In genomic region chr11:106326475-106326874, GRCm38 (mm10) we compare ENCODE assay signal across 16 mouse cellular contexts. TPM values are rescaled to one million over a fixed set of nuclear protein-coding genes. Genes with fewer than 3 reads are reported as not detected.
DNase-seq lines count a peak whose midpoint lies in the region; TF ChIP-seq lines count a peak whose summit lies in the region.
"Had no signal": no experiment of that assay in that cellular context is flagged by ENCODE, and none has a peak within 500 bp of the region (broad histone marks: within the 10 kb centered on the region; RNA-seq: fewer than 3 reads in every experiment).

No protein-coding gene starts in this region.

- H3K4me3 ChIP-seq in gastrocnemius, adult 2 months = no peak overlapping the region
- H3K4me3 ChIP-seq: embryonic facial prominence, embryonic 13.5 days; embryonic facial prominence, embryonic 15.5 days; erythroblast, embryonic 14.5 days; forebrain, embryonic 10.5 days; forebrain, embryonic 12.5 days had no signal

- peak overlapping the region; percentile 93 for H3K27ac ChIP-seq in gastrocnemius, adult 2 months
- H3K27ac ChIP-seq: embryonic facial prominence, embryonic 13.5 days; embryonic facial prominence, embryonic 15.5 days; forebrain, embryonic 12.5 days had no signal

- intact Hi-C loops in gastrocnemius, adult 2 months (cut with DNase I) = no loop called here

- TF ChIP-seq CTCF in gastrocnemius, adult 2 months (IDR thresholded peaks at IDR 0.05) = no peak

- DNase-seq in gastrocnemius, adult 2 months = no peak
- no peak for DNase-seq in gastrocnemius, adult 8-10 months (ENCODE audit: low spot score in 2 of 2)
- DNase-seq in 416B (ENCODE audit: low read depth) (peak; percentile 24), MEL-GATA-1-ER (ENCODE audit: extremely low read depth, low read depth) (peak; percentile 58)
- no peak for DNase-seq in cerebellum, adult 8-10 months

RNA-seq across cellular contexts. Expression of gene Cd79b, which starts 11.9 kb away (rescaled TPM):
- total RNA-seq in gastrocnemius, adult 2 months (2021) = under 1 TPM; 0.28 to 0.64 TPM
- under 1 TPM in 3 of 4 experiments, not detected in 1; 0.24 to 0.58 (median 0.25) TPM for total RNA-seq in gastrocnemius, adult 8-10 months (2022)

RNA-seq across cellular contexts. Expression of gene Gh, which starts 24.8 kb away (rescaled TPM):
- not detected for total RNA-seq in gastrocnemius, adult 2 months (2021)
- total RNA-seq in gastrocnemius, adult 8-10 months (2022) = not detected
- total RNA-seq: adrenal gland, adult 18-20 months; adrenal gland, adult 8-10 months; adrenal gland, postnatal 14 days; adrenal gland, postnatal 36 days; common myeloid progenitor, adult 5-6 weeks; ES-E14 had no signal

RNA-seq across cellular contexts. Expression of gene Scn4a, which starts 26.6 kb away (rescaled TPM):
- 100 to 1,000 TPM; 439 to 468 TPM for total RNA-seq in gastrocnemius, adult 2 months (2021)
- 100 to 1,000 TPM; 486 to 711 (median 596) TPM for total RNA-seq in gastrocnemius, adult 8-10 months (2022)

RNA-seq across cellular contexts. Expression of gene Prr29, which starts 38.8 kb away (rescaled TPM):
- total RNA-seq in gastrocnemius, adult 2 months (2021) = 1 to 10 TPM; 3.9 to 6.5 TPM
- 1 to 10 TPM; 3.3 to 5.5 (median 4.3) TPM for total RNA-seq in gastrocnemius, adult 8-10 months (2022)
- total RNA-seq: adrenal gland, adult 18-20 months; adrenal gland, postnatal 14 days; adrenal gland, postnatal 36 days; common myeloid progenitor, adult 5-6 weeks; ES-E14 had no signal

RNA-seq across cellular contexts. Expression of gene Tcam1, which starts 50.0 kb away (rescaled TPM):
- under 1 TPM; 0.08 TPM for total RNA-seq in gastrocnemius, adult 2 months (2021)
- under 1 TPM in 3 of 4 experiments, not detected in 1; 0.07 to 0.13 (median 0.12) TPM for total RNA-seq in gastrocnemius, adult 8-10 months (2022)

Comparison
In these comparisons a context has a peak if more than half of its experiments do, and no peak if none do; other contexts are left out.
1. DNase-seq: peak in 416B (single experiment) and MEL-GATA-1-ER (single experiment); none in gastrocnemius, adult 2 months (single experiment), gastrocnemius, adult 8-10 months (0 of 2) and cerebellum, adult 8-10 months (single experiment).